Mouse (Mus musculus) thymus, postnatal 36 days (tissue): ENCODE data around the gene 1700008O03Rik.

ENCODE experiments used
- DNase-seq, 2 experiments: peaks; one replicate each; pipeline ENCODE4 v3.0.0; 2022; ENCODE audit warnings: mixed read lengths in 2 of 2

Gene 1700008O03Rik

GRCm38 (mm10) chr7:44385720-44386119 lies at the start of gene 1700008O03Rik:
Gene 1700008O03Rik (minus strand): TSS chr7:44385820.
- DNase-seq, result no peak

- DNase-seq, result no peak
Measured at GRCm38 (mm10) chr7:44434089-44434488, 48.5 kb upstream of the 1700008O03Rik start.

GRCm38 (mm10) chr7:44433371-44433770 lies 47.8 kb upstream of the 1700008O03Rik start:
- peak in 1 of 2 experiments; percentile 37 for DNase-seq

- no peak for DNase-seq
Measured at GRCm38 (mm10) chr7:44432550-44432949, 46.9 kb upstream of the 1700008O03Rik start.

- no peak for DNase-seq
Measured at GRCm38 (mm10) chr7:44429534-44430488, 44.2 kb upstream of the 1700008O03Rik start.

- DNase-seq, result no peak
Measured at GRCm38 (mm10) chr7:44428968-44429521, 43.4 kb upstream of the 1700008O03Rik start, which contains the start of gene Lrrc4b. Gene Lrrc4b (plus strand): TSS chr7:44429018.

GRCm38 (mm10) chr7:44428171-44428950 lies 42.7 kb upstream of the 1700008O03Rik start:
- no peak for DNase-seq

GRCm38 (mm10) chr7:44427666-44428065 lies 42.0 kb upstream of the 1700008O03Rik start:
- no peak for DNase-seq

- no peak for DNase-seq
Measured at GRCm38 (mm10) chr7:44413307-44413706, 27.7 kb upstream of the 1700008O03Rik start.

- DNase-seq, result no peak
Measured at GRCm38 (mm10) chr7:44411144-44411543, 25.5 kb upstream of the 1700008O03Rik start.

- no peak for DNase-seq
Measured at GRCm38 (mm10) chr7:44406015-44406355, 20.4 kb upstream of the 1700008O03Rik start.

- peak; percentile 76 to 84 for DNase-seq
Measured at GRCm38 (mm10) chr7:44405346-44406014, 19.9 kb upstream of the 1700008O03Rik start.

GRCm38 (mm10) chr7:44401673-44402072 lies 16.1 kb upstream of the 1700008O03Rik start:
- DNase-seq, result no peak

GRCm38 (mm10) chr7:44398570-44398969 lies 12.9 kb upstream of the 1700008O03Rik start:
- DNase-seq, result peak; percentile 65 to 68

GRCm38 (mm10) chr7:44393284-44393683 lies 7.7 kb upstream of the 1700008O03Rik start:
- no peak for DNase-seq

- DNase-seq, result no peak
Measured at GRCm38 (mm10) chr7:44392341-44392740, 6.7 kb upstream of the 1700008O03Rik start.

GRCm38 (mm10) chr7:44391831-44392230 lies 6.2 kb upstream of the 1700008O03Rik start:
- DNase-seq, result no peak

- DNase-seq, result no peak
Measured at GRCm38 (mm10) chr7:44384716-44385059, 932 bp downstream of the 1700008O03Rik start.

GRCm38 (mm10) chr7:44383980-44384715 lies 1.5 kb downstream of the 1700008O03Rik start, which contains the start of gene Syt3:
Gene Syt3 (plus strand): TSS chr7:44384102.
- DNase-seq, result peak; percentile 55 to 70

GRCm38 (mm10) chr7:44382541-44382940 lies 3.1 kb downstream of the 1700008O03Rik start:
- peak; percentile 45 to 68 for DNase-seq

- no peak for DNase-seq
Measured at GRCm38 (mm10) chr7:44378290-44378689, 7.3 kb downstream of the 1700008O03Rik start.

GRCm38 (mm10) chr7:44375793-44376192 lies 9.8 kb downstream of the 1700008O03Rik start:
- DNase-seq, result no peak
